Mouse (Mus musculus): ENCODE measurements around the gene C1ra. TPM values are rescaled to one million over a fixed set of nuclear protein-coding genes. Genes with fewer than 3 reads are reported as not detected.
A peak's percentile ranks its signal among the peaks of the same experiment; 100 is the strongest.
"Not testable (repeated sequence)": the region's sequence is repeated elsewhere in the genome, so short reads cannot be mapped to it uniquely, and the experiment has no call there.

Gene C1ra
- total RNA-seq, 2 experiments from 2014 or later = 13.7 TPM

DNA sequence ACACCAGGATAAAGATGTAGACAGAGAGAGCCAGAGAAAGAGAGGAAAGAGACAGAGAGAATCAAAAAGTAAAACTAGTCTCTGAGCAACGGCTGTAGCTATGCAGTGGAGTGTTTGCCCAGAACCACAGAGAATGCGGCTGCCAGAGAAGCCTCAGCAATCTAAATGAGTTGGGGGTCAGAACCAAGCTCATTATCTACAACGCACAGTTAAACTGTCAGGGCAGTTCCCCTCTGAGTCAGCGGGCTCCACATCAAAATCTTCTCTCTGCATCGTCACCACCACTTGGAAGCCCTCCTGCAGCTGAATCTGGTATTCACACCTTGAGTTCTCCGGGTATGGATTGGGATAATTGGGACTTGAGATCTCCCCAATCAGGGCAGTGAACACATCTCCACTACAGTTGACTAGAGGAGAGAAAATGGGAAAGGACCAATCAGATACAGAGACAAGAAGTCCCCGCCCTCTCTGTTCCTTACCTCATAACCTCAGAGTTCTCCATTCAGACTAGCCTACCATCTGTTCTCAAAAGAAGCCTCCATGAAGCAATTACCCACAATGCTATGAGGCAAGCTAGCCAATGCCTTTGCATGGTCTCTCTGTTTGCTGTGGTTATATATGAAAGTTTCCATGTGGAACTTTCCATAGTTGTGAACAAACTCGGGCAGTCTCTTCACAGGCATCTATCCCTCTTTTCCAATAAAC lies 24.1 kb downstream of the C1ra start:
- DNase-seq; intact Hi-C loops (cut with DNase I): not testable (repeated sequence)

DNA sequence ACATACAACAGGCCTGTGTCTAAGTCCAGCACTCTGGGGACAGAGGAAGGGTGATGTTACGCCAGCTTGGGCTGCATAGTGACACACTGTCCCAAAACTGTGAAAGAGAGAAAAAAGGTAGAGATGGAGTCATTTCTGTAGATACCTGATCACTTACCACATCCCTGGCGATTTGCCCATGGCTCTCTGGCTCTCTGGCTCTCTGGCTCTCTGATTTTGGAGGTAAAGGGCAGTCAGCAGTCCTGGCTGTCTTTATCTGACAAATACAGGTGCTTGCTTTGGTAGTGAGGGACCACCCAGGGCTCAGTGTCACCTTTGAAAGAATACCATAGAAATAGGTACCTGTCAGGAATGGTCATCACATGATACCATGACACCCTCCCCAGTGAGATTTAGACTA lies 29.0 kb downstream of the C1ra start:
- intact Hi-C loops (cut with DNase I); DNase-seq: not testable (repeated sequence)

DNA sequence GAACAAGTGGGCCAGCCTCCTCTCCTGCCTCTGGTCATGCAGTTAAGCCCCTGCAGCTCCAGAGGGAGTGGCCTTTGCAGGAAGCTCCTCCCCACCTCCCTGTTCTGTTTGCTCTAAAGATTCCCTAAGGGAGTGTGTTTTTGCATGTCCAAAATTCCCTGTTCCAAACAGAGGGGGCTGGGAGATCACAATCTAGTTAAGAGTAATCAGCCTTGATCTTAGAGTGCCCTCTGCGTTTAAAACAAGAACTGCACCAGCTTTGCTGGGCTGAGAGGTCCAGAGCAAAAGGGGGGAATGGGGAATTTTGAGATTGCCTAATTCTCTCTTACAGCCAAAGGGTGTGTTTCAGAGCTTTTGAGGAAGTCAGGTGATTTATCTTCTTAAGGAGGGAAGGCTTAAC lies 30.1 kb downstream of the C1ra start, which contains the start of gene C1s1:
C1s1 (minus strand) TSS at position 76 of the 400 bp plus-strand sequence.
- intact Hi-C loops (cut with DNase I) = loop anchor here (2.0 kb wide), 1 partner anchor 49 kb away; the partner anchor contains the start of gene C1rl
- DNase-seq = peak; percentile 58 to 65

DNA sequence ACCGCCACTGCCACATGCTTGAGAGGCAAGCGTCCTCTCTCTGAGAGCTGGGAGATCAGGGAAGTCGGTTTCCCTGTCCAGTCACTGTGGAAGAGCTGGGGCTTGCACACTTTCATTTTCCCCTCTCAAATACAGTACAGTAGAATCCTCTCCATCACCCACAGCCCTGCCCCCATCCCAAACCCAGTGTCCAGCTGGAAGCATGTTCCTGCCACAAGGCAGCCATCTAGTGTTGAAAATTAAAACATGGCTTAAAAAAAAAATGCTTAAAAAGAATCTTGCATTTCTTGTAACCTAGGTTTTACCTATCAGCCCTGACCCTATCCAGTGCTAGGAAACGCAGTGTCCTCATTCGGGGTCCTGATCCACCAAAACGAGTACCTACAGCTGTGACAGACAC lies 32.3 kb downstream of the C1ra start:
- intact Hi-C loops (cut with DNase I) = loop anchor here (2.0 kb wide), 1 partner anchor 32 kb away; the partner anchor contains the start of gene C1ra
- peak; percentile 6 to 12 for DNase-seq

DNA sequence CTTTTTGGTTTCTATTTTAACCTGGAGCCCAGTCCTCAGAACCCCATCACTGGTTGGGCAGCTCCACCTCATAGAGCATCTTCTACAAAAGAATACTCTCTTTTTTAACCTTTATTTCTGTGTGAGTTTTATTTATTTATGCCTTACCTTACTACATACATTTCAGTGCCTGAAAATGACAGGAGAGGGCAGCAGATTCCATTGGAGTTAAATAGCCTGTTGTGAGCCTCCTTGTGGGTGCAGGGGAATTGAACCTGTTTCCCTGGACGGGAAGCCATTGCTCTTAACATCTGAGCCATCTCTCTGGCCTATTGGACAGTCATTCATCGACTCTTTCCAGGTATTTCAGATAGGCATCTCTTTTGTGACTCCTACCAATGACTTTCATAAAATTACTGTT lies 33.2 kb downstream of the C1ra start:
- DNase-seq = no peak
- intact Hi-C loops (cut with DNase I) = loop anchor here (2.0 kb wide), 1 partner anchor 33 kb away; the partner anchor contains the start of gene C1ra

DNA sequence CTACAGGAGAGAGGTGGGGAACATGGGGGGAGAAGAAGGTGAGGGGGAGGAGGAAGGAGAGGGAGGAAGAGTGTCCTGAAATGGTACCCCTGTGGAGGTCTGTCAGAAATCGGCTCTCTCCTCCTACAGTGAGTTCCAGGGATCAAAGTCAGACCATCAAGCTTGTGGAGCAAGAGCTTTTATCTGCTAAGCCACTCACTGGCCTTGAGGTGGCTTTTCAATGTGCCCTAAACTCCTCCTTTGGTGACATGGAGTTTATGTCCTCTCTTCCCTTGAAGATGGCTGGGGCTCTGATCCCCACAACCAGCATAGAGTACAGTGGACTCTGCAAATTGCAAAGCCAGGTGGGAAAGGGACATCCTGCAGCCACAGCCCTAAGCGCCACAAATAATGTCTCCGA lies 35.8 kb downstream of the C1ra start:
- DNase-seq; intact Hi-C loops (cut with DNase I): not testable (repeated sequence)

DNA sequence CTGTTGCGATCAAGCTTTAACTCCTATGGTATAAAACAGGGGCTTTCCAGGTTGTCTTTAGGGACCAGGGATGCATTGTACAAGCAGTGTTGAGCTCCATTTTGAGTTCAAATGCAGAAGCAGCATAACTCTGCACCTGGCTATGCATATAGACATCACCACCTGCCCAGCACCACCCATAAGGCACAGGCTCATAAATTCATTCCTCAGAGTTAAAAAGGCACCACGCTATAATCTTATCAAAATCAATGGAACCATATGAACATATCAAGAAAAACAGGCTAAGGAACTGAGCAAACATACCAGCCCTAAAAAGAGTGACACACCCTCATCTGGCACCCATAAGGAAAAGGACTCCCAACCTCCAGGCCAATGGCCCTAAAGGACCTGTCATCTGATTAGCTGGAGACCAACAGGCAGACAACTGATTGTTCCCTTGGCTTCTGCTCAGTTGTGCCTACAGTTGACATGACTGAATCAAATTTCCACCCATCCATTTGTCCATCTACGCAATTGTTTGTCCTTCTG lies 36.9 kb downstream of the C1ra start:
- DNase-seq = no peak
- intact Hi-C loops (cut with DNase I) = no loop called here

DNA sequence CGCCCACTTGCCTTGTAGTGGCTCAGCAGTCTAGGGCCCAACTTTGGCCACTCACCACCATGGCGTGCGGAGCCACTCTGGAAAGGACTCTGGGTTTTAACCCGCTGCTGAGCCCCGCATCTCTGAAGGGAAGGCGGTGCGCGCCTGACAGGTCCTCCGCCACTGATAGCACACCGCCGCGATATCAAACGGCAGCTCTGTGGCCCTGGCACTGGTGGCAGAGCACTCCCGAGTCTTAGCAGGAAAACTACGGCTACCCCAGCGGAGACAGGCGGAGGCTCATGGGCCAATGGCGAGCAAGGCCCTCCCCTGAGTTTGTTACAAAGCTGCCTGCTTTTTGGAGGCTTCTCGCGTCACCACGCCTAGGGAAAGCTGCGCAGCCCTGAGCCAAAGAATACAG lies 40.6 kb downstream of the C1ra start:
- intact Hi-C loops (cut with DNase I) = no loop called here
- DNase-seq = no peak

DNA sequence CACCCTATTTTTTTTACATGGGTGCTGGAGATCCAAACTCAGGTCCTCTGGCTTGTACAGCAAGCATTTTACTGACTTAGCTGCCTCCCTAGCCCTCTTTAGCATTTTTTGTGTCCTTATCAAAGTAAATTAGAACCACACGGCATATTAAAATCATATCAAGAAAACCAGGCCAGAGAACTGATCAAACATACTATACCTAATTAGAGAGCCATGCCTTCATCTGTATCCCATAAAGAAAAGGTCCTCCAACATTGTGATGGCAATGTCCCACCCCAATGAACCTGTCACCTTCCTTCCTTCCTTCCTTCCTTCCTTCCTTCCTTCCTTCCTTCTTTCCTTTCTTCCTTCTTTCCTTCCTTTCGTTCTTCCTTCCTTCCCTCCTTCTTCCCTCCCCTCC lies 43.8 kb downstream of the C1ra start:
- DNase-seq; intact Hi-C loops (cut with DNase I): not testable (repeated sequence)

DNA sequence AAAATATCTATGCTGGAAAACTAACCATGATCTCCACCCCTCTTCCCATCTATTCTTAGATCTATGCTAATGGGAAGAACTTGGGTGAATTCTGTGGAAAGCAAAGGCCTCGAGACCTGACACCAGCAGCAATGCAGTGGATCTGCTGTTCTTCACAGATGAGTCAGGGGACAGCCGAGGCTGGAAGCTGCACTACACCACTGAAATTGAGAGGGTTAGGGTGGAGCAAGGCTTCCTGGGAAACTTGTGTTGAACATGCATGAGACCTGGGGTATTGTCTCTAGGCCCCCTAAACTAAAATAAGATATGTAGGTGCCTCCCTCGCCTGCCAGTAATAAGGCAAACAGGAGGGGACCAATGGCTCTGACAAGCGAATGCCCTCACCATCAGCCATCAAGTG lies 49.0 kb downstream of the C1ra start:
- DNase-seq; intact Hi-C loops (cut with DNase I): not testable (repeated sequence)

DNA sequence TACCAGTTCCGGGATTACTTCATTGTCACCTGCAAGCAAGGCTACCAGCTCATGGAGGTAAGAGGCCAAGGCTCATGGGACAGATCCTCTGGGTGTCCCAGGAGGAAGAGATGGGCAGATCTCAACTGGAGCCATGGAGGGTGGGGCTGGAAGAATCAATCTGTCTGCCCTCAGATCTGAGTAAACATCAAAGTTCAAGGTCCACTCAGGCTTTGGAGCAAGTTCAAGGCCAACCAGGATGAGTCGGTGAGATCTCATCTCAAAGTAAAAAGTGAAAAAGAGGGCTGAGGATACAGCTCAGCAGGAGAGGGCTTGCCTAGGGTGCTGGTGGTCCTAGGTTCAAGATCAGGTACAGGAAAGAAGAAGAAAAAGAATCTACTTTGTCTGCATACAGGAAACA lies 49.4 kb downstream of the C1ra start:
- intact Hi-C loops (cut with DNase I); DNase-seq: not testable (repeated sequence)

DNA sequence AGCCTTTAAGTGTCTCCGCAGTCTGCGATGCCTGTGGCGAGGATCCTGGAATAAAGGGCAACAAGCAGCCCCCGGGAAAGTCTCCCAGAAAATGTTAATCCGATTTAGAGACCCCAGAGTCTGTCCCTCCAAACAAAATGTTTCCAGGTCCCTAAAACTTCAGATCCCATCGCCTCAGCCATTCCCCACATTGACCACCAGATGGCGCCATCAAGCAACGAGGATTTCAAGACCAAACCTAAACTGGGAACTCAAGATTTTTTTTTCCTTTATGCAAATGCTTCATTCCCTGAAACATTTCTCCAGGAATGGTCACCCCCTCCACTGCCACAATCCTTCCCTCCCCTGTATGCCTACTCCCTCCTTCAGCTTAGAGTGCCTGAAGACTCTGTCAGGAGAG lies 57.8 kb downstream of the C1ra start, which contains the start of gene C1rb:
C1rb (plus strand) TSS at position 269 of the 400 bp plus-strand sequence.
- peak; percentile 63 to 68 for DNase-seq
- intact Hi-C loops (cut with DNase I) = loop anchor here (1.0 to 5.0 kb wide), 4 partner anchors 53 to 189 kb away; partner anchors contain the start of gene Ptpn6

Other genes with a start within 250 kb of the C1ra start
- gene Cd163, start 207.7 kb upstream of the C1ra start, total RNA-seq (2021) = 10 to 100 TPM; 15.2 to 31.9 TPM
- gene Pex5, start 97.3 kb upstream of the C1ra start, total RNA-seq (2021) = 10 to 100 TPM; 26.9 to 28.7 TPM
- gene Clstn3, start 47.6 kb upstream of the C1ra start, total RNA-seq (2021) = 1 to 10 TPM in 1 of 2 experiments, under 1 TPM in 1; 0.73 to 2.1 TPM
- 1 to 10 TPM; 1.2 TPM for gene C1rl, start 19.3 kb upstream of the C1ra start, total RNA-seq (2021)
- 10 to 100 TPM; 21.3 to 23.1 TPM for gene C1s1, start 30.0 kb downstream of the C1ra start, total RNA-seq (2021)
- gene C1rb, start 57.9 kb downstream of the C1ra start, total RNA-seq (2021) = 1 to 10 TPM; 1.4 TPM
- gene C1s2, start 123.7 kb downstream of the C1ra start, total RNA-seq (2021) = under 1 TPM; 0.53 to 0.57 TPM
- 10 to 100 TPM; 51.6 TPM for gene Lpcat3, start 150.6 kb downstream of the C1ra start, total RNA-seq (2021)
- gene Emg1, start 199.8 kb downstream of the C1ra start, total RNA-seq (2021) = 10 to 100 TPM; 64.4 to 73.8 TPM
- gene Phb2, start 199.9 kb downstream of the C1ra start, total RNA-seq (2021) = 100 to 1,000 TPM; 311 to 336 TPM
- 1 to 10 TPM; 2.9 to 4.2 TPM for gene Ptpn6, start 226.3 kb downstream of the C1ra start, total RNA-seq (2021)
- 100 to 1,000 TPM; 285 to 321 TPM for gene Grcc10, start 229.0 kb downstream of the C1ra start, total RNA-seq (2021)
- gene Gm45234, start 243.6 kb downstream of the C1ra start, total RNA-seq (2021) = under 1 TPM in 1 of 2 experiments, not detected in 1; 0.41 TPM
- gene Atn1, start 244.1 kb downstream of the C1ra start, total RNA-seq (2021) = 10 to 100 TPM; 41.0 to 46.4 TPM